Mouse (Mus musculus) thymus, adult 2 months (tissue): Measurements from ENCODE around the gene Ptcra.

Experiments used
- CTCF ChIP-seq: fragments of 200-500 bp; IDR thresholded peaks from 2 replicates; pipeline ENCODE4 v1.5.1; 2012; ENCODE audit warnings: mild to moderate bottlenecking, control low read depth, low read length, moderate library complexity, borderline replicate concordance; ENCODE audit not compliant: control insufficient read depth, poor library complexity, insufficient read depth; ENCODE audit errors: extremely low read depth
- POLR2A ChIP-seq: fragments of 200-500 bp; IDR thresholded peaks from 2 replicates; pipeline ENCODE4 v1.6.1; 2012; ENCODE audit warnings: mild to moderate bottlenecking, low read length, control low read depth, moderate library complexity; ENCODE audit not compliant: control insufficient read depth, poor library complexity, insufficient read depth; ENCODE audit errors: extremely low read depth

- TF ChIP-seq CTCF (no peak), POLR2A (no peak)
Observed at GRCm38 (mm10) chr17:46774131-46774472, 10.6 kb upstream of the Ptcra start.
